Mouse (Mus musculus) intestine, embryonic 14.5 days (tissue): ENCODE results near the gene Mfap1a. TPM values are rescaled to one million over a fixed set of nuclear protein-coding genes. Genes with fewer than 3 reads are reported as not detected.
A peak's percentile ranks its signal among the peaks of the same experiment; 100 is the strongest.
"Not testable (repeated sequence)": the region's sequence is repeated elsewhere in the genome, so short reads cannot be mapped to it uniquely, and the experiment has no call there.

Experiments
- ATAC-seq: fragments of 200-750 bp; cut with Nextera tagmentation; replicated peaks from 2 replicates; pipeline ENCODE4 v1.8.0; 2017; ENCODE audit warnings: low read depth, moderate number of reproducible peaks, moderate TSS enrichment, moderate library complexity; ENCODE audit not compliant: low FRiP score, low TSS enrichment
- DNase-seq: peaks from one replicate; pipeline ENCODE4 v3.0.0-alpha.2; 2018; ENCODE audit warnings: low spot score
- H3K27ac ChIP-seq: fragments of 300-500 bp; sonication (generic); 2 replicates; pipeline ENCODE4 v1.5.1; 2014; ENCODE audit warnings: low read depth, mild to moderate bottlenecking, control low read depth
- H3K27me3 ChIP-seq: fragments of 300-500 bp; sonication (generic); replicated peaks from 2 replicates; pipeline ENCODE4 v1.6.1; 2014; ENCODE audit warnings: low read length, control low read depth; ENCODE audit not compliant: control insufficient read depth, insufficient read depth
- H3K36me3 ChIP-seq: fragments of 300-500 bp; sonication (generic); 2 replicates; pipeline ENCODE4 v1.6.1; 2014; ENCODE audit warnings: low read length, control low read depth; ENCODE audit not compliant: control insufficient read depth, insufficient read depth
- H3K4me1 ChIP-seq: fragments of 300-500 bp; sonication (generic); replicated peaks from 2 replicates; pipeline ENCODE4 v1.6.1; 2014; ENCODE audit warnings: low read length, control low read depth, mixed read lengths; ENCODE audit not compliant: control insufficient read depth, insufficient read depth
- H3K4me2 ChIP-seq: fragments of 300-500 bp; sonication (generic); 2 replicates; pipeline ENCODE4 v1.6.1; 2014; ENCODE audit warnings: low read length
- H3K4me3 ChIP-seq: fragments of 300-500 bp; sonication (generic); 2 replicates; pipeline ENCODE4 v1.5.1; 2014; ENCODE audit warnings: low read depth, low read length, control low read depth, mixed read lengths
- H3K9ac ChIP-seq: fragments of 300-500 bp; sonication (generic); 2 replicates; pipeline ENCODE4 v1.6.1; 2014; ENCODE audit warnings: mild to moderate bottlenecking, low read length
- H3K9me3 ChIP-seq: fragments of 300-500 bp; sonication (generic); 2 replicates; pipeline ENCODE4 v1.6.1; 2016; ENCODE audit warnings: low read length, control low read depth; ENCODE audit not compliant: control insufficient read depth
- WGBS: fragments of 180-500 bp; shearing (Covaris S2); extraction: QIAGEN DNeasy Blood & Tissue Kit; methylation state at CpG from one replicate; pipeline ENCODE4 v1.1.7; 2014; 5-methylcytosine and 5-hydroxymethylcytosine counted together
- polyA plus RNA-seq: library from polyadenylated mRNA; unstranded; fragments of >200 nt; fragmentation: Nextera tagmentation; extraction: Ambion mirVana; gene quantifications from 2 replicates; pipeline ENCODE4 v1.2.1, GENCODE M21; 2014

Gene Mfap1a
- polyA plus RNA-seq, 1 experiment from 2014 or later, result 20.0 TPM

GRCm38 (mm10) chr2:121518106-121518505 lies 11.6 kb upstream of the Mfap1a start:
- no peak overlapping the region for H3K4me2 ChIP-seq
- no peaks in the 10 kb centered on the region for H3K27me3 ChIP-seq
- no peak overlapping the region for H3K4me3 ChIP-seq
- peaks cover 42% of the 10 kb centered on the region for H3K36me3 ChIP-seq
- no peak for ATAC-seq
- no peak for DNase-seq
- no peaks in the 10 kb centered on the region for H3K9me3 ChIP-seq
- H3K27ac ChIP-seq, result no peak overlapping the region
- WGBS, result 89% methylated on average over 5 of the region's 5 CpGs
- H3K9ac ChIP-seq, result no peak overlapping the region
- no peaks in the 10 kb centered on the region for H3K4me1 ChIP-seq

- Histone ChIP-seq H3K9ac (no peak overlapping the region), H3K4me3 (no peak overlapping the region), H3K36me3 (peaks cover 51% of the 10 kb centered on the region), H3K27ac (no peak overlapping the region), H3K27me3 (no peaks in the 10 kb centered on the region), H3K9me3 (no peaks in the 10 kb centered on the region), H3K4me1 (0 out of 2 replicates have a peak, but pooled peaks cover 4% of the 10 kb centered on the region), H3K4me2 (no peak overlapping the region)
- ATAC-seq (no peak), DNase-seq (no peak)
- WGBS, result 95% methylated on average over 4 of the region's 4 CpGs
Measured at GRCm38 (mm10) chr2:121514211-121514610, 7.7 kb upstream of the Mfap1a start.

GRCm38 (mm10) chr2:121512991-121513765 lies 6.7 kb upstream of the Mfap1a start:
- H3K4me2 ChIP-seq, DNase-seq, H3K9ac ChIP-seq, H3K27ac ChIP-seq, ATAC-seq, H3K27me3 ChIP-seq, H3K4me3 ChIP-seq, H3K9me3 ChIP-seq, H3K4me1 ChIP-seq: not testable (repeated sequence)
- 92% methylated on average over 4 of the region's 5 CpGs for WGBS
- peaks cover 41% of the 10 kb centered on the region for H3K36me3 ChIP-seq

- no peak overlapping the region for H3K4me2 ChIP-seq
- peaks cover 26% of the 10 kb centered on the region for H3K36me3 ChIP-seq
- H3K27me3 ChIP-seq, result no peaks in the 10 kb centered on the region
- no peak for DNase-seq
- ATAC-seq, result no peak
- no peak overlapping the region for H3K9ac ChIP-seq
- peaks cover 15% of the 10 kb centered on the region for H3K4me1 ChIP-seq
- no peaks in the 10 kb centered on the region for H3K9me3 ChIP-seq
- 92% methylated on average over 8 of the region's 8 CpGs for WGBS
- no peak overlapping the region for H3K27ac ChIP-seq
- H3K4me3 ChIP-seq, result no peak overlapping the region
Measured at GRCm38 (mm10) chr2:121511401-121511800, 4.9 kb upstream of the Mfap1a start.

- Histone ChIP-seq H3K4me1 (peaks cover 15% of the 10 kb centered on the region), H3K9me3 (no peaks in the 10 kb centered on the region), H3K36me3 (peaks cover 22% of the 10 kb centered on the region), H3K4me2 (peak overlapping the region; percentile 48), H3K9ac (peak overlapping the region; percentile 30; the same call in 1 of the 2 replicates), H3K27me3 (no peaks in the 10 kb centered on the region), H3K4me3 (peak overlapping the region; percentile 35), H3K27ac (no peak overlapping the region)
- DNase-seq (peak; percentile 70), ATAC-seq (peak; percentile 63; the same call in 1 of the 2 replicates)
- 26% methylated on average over 16 of the region's 16 CpGs for WGBS
Measured at GRCm38 (mm10) chr2:121509584-121509983, 3.1 kb upstream of the Mfap1a start.

GRCm38 (mm10) chr2:121507951-121508330 lies 1.5 kb upstream of the Mfap1a start:
- Histone ChIP-seq H3K4me1 (peaks cover 15% of the 10 kb centered on the region), H3K27ac (no peak overlapping the region), H3K4me3 (peak overlapping the region; percentile 60), H3K36me3 (peaks cover 18% of the 10 kb centered on the region), H3K27me3 (no peaks in the 10 kb centered on the region), H3K9ac (peak overlapping the region; percentile 58), H3K9me3 (no peaks in the 10 kb centered on the region), H3K4me2 (peak overlapping the region; percentile 85)
- 69% methylated on average over 2 of the region's 2 CpGs for WGBS
- ATAC-seq (no peak), DNase-seq (no peak)

GRCm38 (mm10) chr2:121507173-121507950 lies 897 bp upstream of the Mfap1a start:
- Histone ChIP-seq H3K9ac (peak overlapping the region; percentile 58), H3K4me3 (peak overlapping the region; percentile 60), H3K4me2 (peak overlapping the region; percentile 85), H3K4me1 (peaks cover 15% of the 10 kb centered on the region), H3K36me3 (peaks cover 17% of the 10 kb centered on the region), H3K9me3 (no peaks in the 10 kb centered on the region), H3K27me3 (no peaks in the 10 kb centered on the region), H3K27ac (no peak overlapping the region)
- DNase-seq (no peak), ATAC-seq (no peak)
- WGBS, result 4% methylated on average over 12 of the region's 12 CpGs

GRCm38 (mm10) chr2:121501550-121501949 lies 4.9 kb downstream of the Mfap1a start:
- not testable (repeated sequence) for H3K9me3 ChIP-seq, ATAC-seq, H3K4me3 ChIP-seq, H3K4me1 ChIP-seq, H3K9ac ChIP-seq, DNase-seq, H3K36me3 ChIP-seq, H3K27me3 ChIP-seq, H3K27ac ChIP-seq, H3K4me2 ChIP-seq
- 86% methylated on average over 1 of the region's 6 CpGs for WGBS
